Mouse (Mus musculus): ENCODE data around the gene Car6. TPM values are rescaled to one million over a fixed set of nuclear protein-coding genes. Genes with fewer than 3 reads are reported as not detected.

The Car6 gene
- polyA plus RNA-seq, 1 experiment from 2014 or later = not detected

DNA sequence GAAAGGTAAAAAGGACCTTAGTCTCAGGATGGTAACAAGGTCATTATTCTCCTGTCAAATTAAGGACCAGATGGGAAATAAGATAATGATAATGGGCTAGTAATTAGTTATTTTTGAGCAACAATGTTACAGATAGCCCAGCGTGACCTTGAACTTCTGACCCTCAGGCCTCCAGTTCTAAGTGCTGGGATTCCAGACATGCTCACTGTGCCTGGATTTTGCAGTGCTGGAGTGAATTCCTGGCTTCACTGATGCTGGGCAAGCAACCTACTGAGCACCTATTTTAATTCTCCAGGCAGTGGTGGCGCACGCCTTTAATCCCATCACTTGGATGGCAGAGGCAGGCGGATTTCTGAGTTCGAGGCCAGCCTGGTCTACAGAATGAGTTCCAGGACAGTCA, 8.6 kb upstream of the Car6 start:
- WGBS = 94% methylated on average over 5 of the region's 5 CpGs
- Histone ChIP-seq H3K4me2 (ENCODE audit: low read length) (no peak overlapping the region), H3K4me3 (replicated peaks; ENCODE audit: low read length) (no peak overlapping the region), H3K36me3 (ENCODE audit: control insufficient read depth, insufficient read depth) (no peaks in the 10 kb centered on the region), H3K9ac (replicated peaks; ENCODE audit: low read depth, low read length) (no peak overlapping the region), H3K4me1 (replicated peaks; ENCODE audit: control insufficient read depth, insufficient read depth, low read length) (peaks cover 7% of the 10 kb centered on the region; the same call in 1 of the 2 replicates), H3K9me3 (ENCODE audit: control insufficient read depth, low read length) (no peaks in the 10 kb centered on the region), H3K27ac (ENCODE audit: low read length) (no peak overlapping the region), H3K27me3 (replicated peaks; ENCODE audit: control insufficient read depth, insufficient read depth, low read length) (no peaks in the 10 kb centered on the region)
- ATAC-seq = no peak

DNA sequence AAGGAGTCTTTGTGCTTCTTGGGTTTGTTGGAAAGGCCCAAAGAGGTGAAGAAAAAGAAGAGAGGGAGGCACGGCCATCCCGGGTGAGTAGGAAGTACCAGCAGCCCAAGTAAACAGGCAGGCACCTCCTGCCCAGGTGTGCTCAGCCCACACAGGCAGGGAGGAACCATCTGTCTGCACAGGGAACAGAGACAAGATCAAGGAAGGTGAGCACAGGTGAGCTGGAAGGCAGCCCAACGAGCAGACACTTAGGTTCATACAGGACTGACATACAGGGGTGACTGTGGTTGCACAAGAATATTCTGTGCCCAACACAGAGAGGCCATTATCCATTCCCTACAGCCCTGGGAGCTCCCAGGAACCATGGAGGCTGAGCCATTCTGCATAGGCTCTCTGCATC, 3.7 kb upstream of the Car6 start:
- Histone ChIP-seq H3K27me3 (replicated peaks; ENCODE audit: control insufficient read depth, insufficient read depth, low read length) (no peaks in the 10 kb centered on the region), H3K36me3 (ENCODE audit: control insufficient read depth, insufficient read depth) (no peaks in the 10 kb centered on the region), H3K27ac (ENCODE audit: low read length) (no peak overlapping the region), H3K4me2 (ENCODE audit: low read length) (no peak overlapping the region), H3K4me1 (replicated peaks; ENCODE audit: control insufficient read depth, insufficient read depth, low read length) (no peaks in the 10 kb centered on the region), H3K4me3 (replicated peaks; ENCODE audit: low read length) (no peak overlapping the region), H3K9me3 (ENCODE audit: control insufficient read depth, low read length) (no peaks in the 10 kb centered on the region), H3K9ac (replicated peaks; ENCODE audit: low read depth, low read length) (no peak overlapping the region)
- 72% methylated on average over 3 of the region's 3 CpGs for WGBS
- ATAC-seq = no peak

DNA sequence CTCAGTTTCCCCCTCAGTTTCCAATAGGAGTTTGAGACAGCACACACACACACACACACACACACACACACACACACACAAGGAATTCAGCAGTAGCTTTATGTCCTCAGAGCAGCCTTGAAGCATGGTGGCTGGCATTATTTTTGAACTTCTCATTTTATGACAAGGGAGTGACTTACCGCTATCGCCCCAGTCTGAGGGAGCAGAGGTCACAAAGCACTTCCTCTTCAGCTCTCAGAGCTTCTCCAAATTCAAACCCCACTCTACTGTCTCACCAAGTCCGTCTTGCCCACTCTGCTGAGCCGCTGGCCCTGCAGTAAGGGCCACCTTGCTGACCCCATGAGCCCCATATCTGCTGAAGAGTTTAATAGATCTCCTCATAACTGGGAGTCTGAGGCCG, 1.6 kb upstream of the Car6 start:
- Histone ChIP-seq H3K9me3 (ENCODE audit: control insufficient read depth, low read length) (no peaks in the 10 kb centered on the region), H3K36me3 (ENCODE audit: control insufficient read depth, insufficient read depth) (no peaks in the 10 kb centered on the region), H3K27me3 (replicated peaks; ENCODE audit: control insufficient read depth, insufficient read depth, low read length) (no peaks in the 10 kb centered on the region), H3K27ac (ENCODE audit: low read length) (no peak overlapping the region), H3K4me2 (ENCODE audit: low read length) (no peak overlapping the region), H3K9ac (replicated peaks; ENCODE audit: low read depth, low read length) (no peak overlapping the region), H3K4me3 (replicated peaks; ENCODE audit: low read length) (no peak overlapping the region), H3K4me1 (replicated peaks; ENCODE audit: control insufficient read depth, insufficient read depth, low read length) (no peaks in the 10 kb centered on the region)
- no peak for ATAC-seq
- WGBS = 90% methylated on average over 5 of the region's 5 CpGs

DNA sequence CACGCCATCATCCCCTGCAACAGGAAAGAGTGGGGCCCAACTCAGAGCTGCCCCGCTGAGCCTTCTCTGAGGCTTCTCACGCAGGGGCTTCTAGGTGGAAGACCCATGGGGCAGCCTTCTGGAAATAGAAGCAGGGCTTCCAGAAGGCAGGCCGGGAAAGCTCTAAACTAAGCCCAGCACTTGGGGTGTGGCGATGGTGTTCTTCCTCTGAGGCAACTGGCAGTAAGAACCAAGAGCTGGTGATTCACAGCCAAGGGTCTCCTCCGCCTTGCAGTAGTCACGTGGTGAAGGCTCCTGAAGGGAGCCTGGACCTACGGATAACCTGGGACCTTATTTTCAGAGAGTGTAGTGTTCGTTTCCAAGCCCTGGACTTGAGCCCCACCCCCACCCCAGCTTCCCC, 2.9 kb downstream of the Car6 start:
- H3K4me2 ChIP-seq (ENCODE audit: low read length) = no peak overlapping the region
- no peak overlapping the region for H3K9ac ChIP-seq (replicated peaks; ENCODE audit: low read depth, low read length)
- no peaks in the 10 kb centered on the region for H3K36me3 ChIP-seq (ENCODE audit: control insufficient read depth, insufficient read depth)
- no peaks in the 10 kb centered on the region for H3K9me3 ChIP-seq (ENCODE audit: control insufficient read depth, low read length)
- H3K4me3 ChIP-seq (replicated peaks; ENCODE audit: low read length) = no peak overlapping the region
- ATAC-seq = no peak
- no peaks in the 10 kb centered on the region for H3K4me1 ChIP-seq (replicated peaks; ENCODE audit: control insufficient read depth, insufficient read depth, low read length)
- WGBS = 78% methylated on average over 9 of the region's 9 CpGs
- no peak overlapping the region for H3K27ac ChIP-seq (ENCODE audit: low read length)
- no peaks in the 10 kb centered on the region for H3K27me3 ChIP-seq (replicated peaks; ENCODE audit: control insufficient read depth, insufficient read depth, low read length)

DNA sequence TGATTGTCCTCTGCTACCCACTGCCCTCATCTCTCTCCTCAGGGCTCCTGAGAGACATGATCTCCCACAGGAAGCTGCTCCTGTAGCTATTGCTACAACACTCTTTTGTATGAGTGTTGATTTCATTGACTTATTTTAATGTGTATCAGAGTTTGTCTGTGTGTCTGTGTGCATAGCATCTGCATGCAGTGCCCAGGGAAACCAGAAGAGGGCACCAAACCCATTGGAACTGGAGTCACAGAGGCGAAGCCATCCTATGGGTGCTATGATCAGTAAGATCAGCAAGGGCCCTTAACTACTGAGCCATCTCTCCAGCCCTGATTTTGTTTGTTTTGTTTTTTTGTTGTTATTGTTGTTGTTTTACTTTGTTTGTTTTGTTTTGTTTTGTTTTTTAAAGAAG, 7.2 kb downstream of the Car6 start:
- no peak overlapping the region for H3K9ac ChIP-seq (replicated peaks; ENCODE audit: low read depth, low read length)
- H3K9me3 ChIP-seq (ENCODE audit: control insufficient read depth, low read length) = no peaks in the 10 kb centered on the region
- no peak overlapping the region for H3K27ac ChIP-seq (ENCODE audit: low read length)
- H3K4me1 ChIP-seq (replicated peaks; ENCODE audit: control insufficient read depth, insufficient read depth, low read length) = no peaks in the 10 kb centered on the region
- H3K27me3 ChIP-seq (replicated peaks; ENCODE audit: control insufficient read depth, insufficient read depth, low read length) = no peaks in the 10 kb centered on the region
- no peak overlapping the region for H3K4me3 ChIP-seq (replicated peaks; ENCODE audit: low read length)
- ATAC-seq = no peak
- no peak overlapping the region for H3K4me2 ChIP-seq (ENCODE audit: low read length)
- no peaks in the 10 kb centered on the region for H3K36me3 ChIP-seq (ENCODE audit: control insufficient read depth, insufficient read depth)
- 52% methylated on average over 1 of the region's 1 CpGs for WGBS

DNA sequence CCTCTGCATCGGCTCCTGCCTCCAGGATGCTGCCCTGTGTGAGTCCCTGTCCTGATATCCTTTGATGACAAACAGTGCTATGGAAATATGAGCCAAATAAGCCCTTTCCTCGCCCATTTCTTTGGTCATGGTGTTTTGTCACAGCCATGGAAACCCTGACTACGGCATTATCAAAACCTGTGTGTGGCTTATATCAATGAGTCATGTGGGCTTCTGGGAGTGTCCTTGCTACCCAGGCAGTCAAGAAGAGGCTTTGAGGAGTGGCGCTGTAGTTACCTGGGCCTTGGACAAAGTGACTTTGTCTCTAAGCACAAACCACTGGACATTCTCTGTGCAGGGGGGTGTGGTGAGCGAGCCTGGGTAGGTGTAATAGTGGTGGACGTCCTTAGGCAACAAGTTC, 8.9 kb downstream of the Car6 start:
- Histone ChIP-seq H3K27ac (ENCODE audit: low read length) (no peak overlapping the region), H3K36me3 (ENCODE audit: control insufficient read depth, insufficient read depth) (no peaks in the 10 kb centered on the region), H3K4me2 (ENCODE audit: low read length) (no peak overlapping the region), H3K27me3 (replicated peaks; ENCODE audit: control insufficient read depth, insufficient read depth, low read length) (no peaks in the 10 kb centered on the region), H3K9ac (replicated peaks; ENCODE audit: low read depth, low read length) (no peak overlapping the region), H3K9me3 (ENCODE audit: control insufficient read depth, low read length) (no peaks in the 10 kb centered on the region), H3K4me1 (replicated peaks; ENCODE audit: control insufficient read depth, insufficient read depth, low read length) (no peaks in the 10 kb centered on the region), H3K4me3 (replicated peaks; ENCODE audit: low read length) (no peak overlapping the region)
- ATAC-seq = no peak
- WGBS = 77% methylated on average over 6 of the region's 6 CpGs

DNA sequence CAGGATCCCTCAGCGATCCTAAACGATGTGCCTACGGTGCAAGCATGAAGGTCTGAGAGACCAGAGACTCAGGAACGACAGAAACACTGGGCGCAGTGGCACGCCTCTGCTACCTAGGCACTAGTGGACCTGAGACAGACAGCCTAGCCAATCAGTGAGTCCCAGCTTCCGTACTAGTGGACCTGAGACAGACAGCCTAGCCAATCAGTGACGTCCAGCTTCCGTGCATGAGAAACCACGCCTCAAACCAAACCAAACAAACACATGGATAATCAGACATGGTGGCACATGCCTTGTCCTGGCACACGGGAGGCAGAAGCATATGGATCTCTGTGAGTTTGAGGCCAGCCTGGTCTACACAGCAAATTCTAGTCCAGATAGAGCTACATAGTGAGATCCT, 12.9 kb downstream of the Car6 start:
- Histone ChIP-seq H3K4me1 (replicated peaks; ENCODE audit: control insufficient read depth, insufficient read depth, low read length) (no peaks in the 10 kb centered on the region), H3K27ac (ENCODE audit: low read length) (no peak overlapping the region), H3K27me3 (replicated peaks; ENCODE audit: control insufficient read depth, insufficient read depth, low read length) (no peaks in the 10 kb centered on the region), H3K9ac (replicated peaks; ENCODE audit: low read depth, low read length) (no peak overlapping the region), H3K9me3 (ENCODE audit: control insufficient read depth, low read length) (no peaks in the 10 kb centered on the region), H3K4me2 (ENCODE audit: low read length) (no peak overlapping the region), H3K4me3 (replicated peaks; ENCODE audit: low read length) (no peak overlapping the region), H3K36me3 (ENCODE audit: control insufficient read depth, insufficient read depth) (no peaks in the 10 kb centered on the region)
- 44% methylated on average over 11 of the region's 11 CpGs for WGBS
- no peak for ATAC-seq

DNA sequence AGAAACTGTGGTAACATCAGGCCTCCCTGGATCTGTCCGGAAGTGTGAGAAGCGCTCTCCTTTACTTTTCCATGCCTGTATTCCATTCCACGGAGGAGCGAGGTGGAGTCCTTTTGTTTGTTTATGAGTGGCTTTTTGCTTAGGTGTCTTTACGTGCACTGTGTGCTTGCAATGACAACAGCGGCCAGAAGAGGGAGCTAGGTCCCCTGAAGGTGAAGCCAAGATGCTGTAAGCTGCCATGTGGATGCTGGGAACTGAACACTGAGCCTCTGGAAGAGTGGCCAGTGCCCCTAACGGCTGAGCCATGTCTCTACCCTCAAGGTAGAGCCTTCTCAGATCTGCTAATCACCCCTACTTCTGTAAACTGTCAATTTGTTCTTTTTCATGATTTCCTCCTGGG, 19.8 kb downstream of the Car6 start:
- Histone ChIP-seq H3K4me3 (replicated peaks; ENCODE audit: low read length) (no peak overlapping the region), H3K4me1 (replicated peaks; ENCODE audit: control insufficient read depth, insufficient read depth, low read length) (0 out of 2 replicates have a peak, but pooled peaks cover 2% of the 10 kb centered on the region), H3K9me3 (ENCODE audit: control insufficient read depth, low read length) (no peaks in the 10 kb centered on the region), H3K27ac (ENCODE audit: low read length) (no peak overlapping the region), H3K4me2 (ENCODE audit: low read length) (no peak overlapping the region), H3K36me3 (ENCODE audit: control insufficient read depth, insufficient read depth) (no peaks in the 10 kb centered on the region), H3K9ac (replicated peaks; ENCODE audit: low read depth, low read length) (no peak overlapping the region), H3K27me3 (replicated peaks; ENCODE audit: control insufficient read depth, insufficient read depth, low read length) (no peaks in the 10 kb centered on the region)
- WGBS = 86% methylated on average over 7 of the region's 7 CpGs
- no peak for ATAC-seq

DNA sequence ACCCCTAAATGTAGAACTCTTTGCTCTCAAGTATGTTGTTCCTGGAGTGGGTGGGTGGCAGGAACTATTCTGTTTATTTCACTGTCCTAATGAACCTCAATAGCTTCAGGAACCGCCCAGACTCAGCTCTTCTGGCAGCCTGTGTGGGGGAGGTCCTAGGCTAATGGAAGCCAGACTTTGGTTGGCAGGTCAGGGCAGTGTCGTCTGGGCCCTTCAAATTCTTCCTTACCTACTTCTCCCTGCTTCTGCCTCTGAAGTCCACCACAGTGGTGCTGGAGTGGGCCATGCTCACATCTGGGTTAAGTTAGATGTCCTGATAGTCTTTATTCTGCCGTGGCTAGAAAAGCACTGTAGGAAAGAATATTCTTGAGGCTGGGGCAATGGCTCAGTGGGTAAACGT, 23.0 kb downstream of the Car6 start:
- Histone ChIP-seq H3K9me3 (ENCODE audit: control insufficient read depth, low read length) (no peaks in the 10 kb centered on the region), H3K4me3 (replicated peaks; ENCODE audit: low read length) (no peak overlapping the region), H3K4me1 (replicated peaks; ENCODE audit: control insufficient read depth, insufficient read depth, low read length) (0 out of 2 replicates have a peak, but pooled peaks cover 2% of the 10 kb centered on the region), H3K27me3 (replicated peaks; ENCODE audit: control insufficient read depth, insufficient read depth, low read length) (no peaks in the 10 kb centered on the region), H3K27ac (ENCODE audit: low read length) (no peak overlapping the region), H3K36me3 (ENCODE audit: control insufficient read depth, insufficient read depth) (no peaks in the 10 kb centered on the region), H3K9ac (replicated peaks; ENCODE audit: low read depth, low read length) (no peak overlapping the region), H3K4me2 (ENCODE audit: low read length) (no peak overlapping the region)
- WGBS = 53% methylated on average over 4 of the region's 4 CpGs
- ATAC-seq = no peak

DNA sequence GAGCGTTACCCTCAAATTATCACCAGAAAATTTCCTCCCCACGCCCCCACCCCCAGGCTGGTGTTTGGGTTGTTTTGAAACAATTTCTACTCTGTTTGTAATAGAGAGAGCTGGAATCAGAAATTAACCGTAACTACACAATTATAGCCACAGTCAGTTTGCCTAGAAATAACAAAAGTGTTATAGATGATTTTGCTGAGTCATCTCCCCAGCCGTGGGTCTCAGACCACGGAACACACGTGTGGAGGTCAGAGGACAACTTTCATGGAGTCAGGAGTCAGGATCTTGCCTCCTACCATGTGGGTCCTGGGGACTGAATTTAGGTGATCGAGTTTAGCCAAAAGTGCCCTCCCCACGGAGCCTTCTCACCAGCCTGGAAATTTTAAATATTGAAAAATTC, 24.0 kb downstream of the Car6 start:
- 0 out of 2 replicates have a peak, but pooled peaks cover 2% of the 10 kb centered on the region for H3K4me1 ChIP-seq (replicated peaks; ENCODE audit: control insufficient read depth, insufficient read depth, low read length)
- H3K27ac ChIP-seq (ENCODE audit: low read length) = no peak overlapping the region
- no peak overlapping the region for H3K4me3 ChIP-seq (replicated peaks; ENCODE audit: low read length)
- WGBS = 79% methylated on average over 8 of the region's 8 CpGs
- H3K36me3 ChIP-seq (ENCODE audit: control insufficient read depth, insufficient read depth) = no peaks in the 10 kb centered on the region
- no peak overlapping the region for H3K9ac ChIP-seq (replicated peaks; ENCODE audit: low read depth, low read length)
- H3K4me2 ChIP-seq (ENCODE audit: low read length) = no peak overlapping the region
- H3K27me3 ChIP-seq (replicated peaks; ENCODE audit: control insufficient read depth, insufficient read depth, low read length) = no peaks in the 10 kb centered on the region
- no peaks in the 10 kb centered on the region for H3K9me3 ChIP-seq (ENCODE audit: control insufficient read depth, low read length)
- ATAC-seq = no peak
